Mouse (Mus musculus) midbrain, postnatal 0 days (tissue): ENCODE measurements around the gene Myo9b. TPM values are rescaled to one million over a fixed set of nuclear protein-coding genes. Genes with fewer than 3 reads are reported as not detected.

Experiments used
- ATAC-seq: fragments of 200-750 bp; cut with Nextera tagmentation; 2 replicates; pipeline ENCODE4 v1.8.0; 2017; ENCODE audit warnings: moderate number of reproducible peaks, mild to moderate bottlenecking, moderate TSS enrichment, moderate library complexity; ENCODE audit not compliant: low FRiP score
- DNase-seq: peaks from one replicate; pipeline ENCODE4 v3.0.0-alpha.2; 2015; ENCODE audit warnings: low spot score
- H3K27ac ChIP-seq: fragments of 300-500 bp; sonication (generic); 2 replicates; pipeline ENCODE4 v1.5.1; 2014; ENCODE audit warnings: low read depth, mild to moderate bottlenecking, low read length, mixed read lengths
- H3K27me3 ChIP-seq: fragments of 300-500 bp; sonication (generic); 2 replicates; pipeline ENCODE4 v1.6.1; 2014; ENCODE audit warnings: low read length, control low read depth, mixed read lengths; ENCODE audit not compliant: insufficient read depth
- H3K36me3 ChIP-seq: fragments of 300-500 bp; sonication (generic); 2 replicates; pipeline ENCODE4 v1.6.1; 2014; ENCODE audit warnings: low read length, control low read depth, mixed read lengths; ENCODE audit not compliant: insufficient read depth
- H3K4me1 ChIP-seq: fragments of 300-500 bp; sonication (generic); 2 replicates; pipeline ENCODE4 v1.6.1; 2014; ENCODE audit warnings: mild to moderate bottlenecking, control low read depth, antibody characterized with exemption, low read length, mixed read lengths; ENCODE audit not compliant: insufficient read depth
- H3K4me2 ChIP-seq: fragments of 300-500 bp; sonication (generic); 2 replicates; pipeline ENCODE4 v1.6.1; 2014; ENCODE audit warnings: low read depth, mild to moderate bottlenecking, low read length, mixed read lengths; ENCODE audit not compliant: poor library complexity, severe bottlenecking
- H3K4me3 ChIP-seq: fragments of 300-500 bp; sonication (generic); 2 replicates; pipeline ENCODE4 v1.5.1; 2014; ENCODE audit warnings: low read depth, mild to moderate bottlenecking, low read length, moderate library complexity
- H3K9ac ChIP-seq: fragments of 300-500 bp; sonication (generic); replicated peaks from 2 replicates; pipeline ENCODE4 v1.6.1; 2014; ENCODE audit warnings: mild to moderate bottlenecking, low read length, moderate library complexity, mixed read lengths; ENCODE audit not compliant: poor library complexity, severe bottlenecking
- H3K9me3 ChIP-seq: fragments of 300-500 bp; sonication (generic); 2 replicates; pipeline ENCODE4 v1.6.1; 2016; ENCODE audit warnings: low read length, control low read depth
- CTCF ChIP-seq: IDR thresholded peaks from 2 replicates; pipeline ENCODE4 v1.5.1; 2016; ENCODE audit warnings: antibody characterized with exemption, mild to moderate bottlenecking
- WGBS: fragments of 180-500 bp; shearing (Covaris S2); extraction: QIAGEN DNeasy Blood & Tissue Kit; methylation state at CpG from one replicate; pipeline ENCODE4 v1.1.7; 2014; 5-methylcytosine and 5-hydroxymethylcytosine counted together
- polyA plus RNA-seq: library from polyadenylated mRNA; unstranded; fragments of >200 nt; fragmentation: Nextera tagmentation; extraction: Ambion mirVana; gene quantifications from 2 replicates; pipeline ENCODE4 v1.2.1, GENCODE M21; 2015
- total RNA-seq: library from RNA; depleted of rRNA; stranded (reverse); fragments of >200 nt; gene quantifications from 2 replicates; pipeline ENCODE4 v1.2.3, GENCODE M21; 2014

Myo9b gene
- total and polyA plus RNA-seq, 2 experiments from 2014 or later: 7.6 to 32.3 TPM

GRCm38 (mm10) chr8:71379008-71379407, 106.5 kb downstream of the Myo9b start:
- Histone ChIP-seq H3K36me3 (peaks cover 6% of the 10 kb centered on the region), H3K4me2 (peak overlapping the region; percentile 100; the same call in 1 of the 2 replicates), H3K4me3 (no peak overlapping the region), H3K9ac (no peak overlapping the region), H3K27ac (no peak overlapping the region), H3K27me3 (no peaks in the 10 kb centered on the region), H3K9me3 (no peaks in the 10 kb centered on the region), H3K4me1 (peaks cover 25% of the 10 kb centered on the region; the same call in 1 of the 2 replicates)
- no peak for ATAC-seq
- WGBS: 41% methylated on average over 4 of the region's 4 CpGs
- no peak for DNase-seq
- TF ChIP-seq CTCF: no peak

GRCm38 (mm10) chr8:71379512-71380075, 107.1 kb downstream of the Myo9b start:
- no peak overlapping the region for H3K27ac ChIP-seq
- peak overlapping the region; percentile 100 for H3K4me2 ChIP-seq
- peak overlapping the region; percentile 88; the same call in 1 of the 2 replicates for H3K9ac ChIP-seq
- ATAC-seq: no peak
- H3K4me1 ChIP-seq: peaks cover 25% of the 10 kb centered on the region; the same call in 1 of the 2 replicates
- DNase-seq: no peak
- no peaks in the 10 kb centered on the region for H3K27me3 ChIP-seq
- TF ChIP-seq CTCF: no peak
- H3K9me3 ChIP-seq: no peaks in the 10 kb centered on the region
- H3K36me3 ChIP-seq: peaks cover 1% of the 10 kb centered on the region
- 40% methylated on average over 3 of the region's 3 CpGs for WGBS
- H3K4me3 ChIP-seq: peak overlapping the region; percentile 60

GRCm38 (mm10) chr8:71380178-71381171, 108.0 kb downstream of the Myo9b start:
- Histone ChIP-seq H3K4me2 (peak overlapping the region; percentile 100), H3K4me1 (peaks cover 25% of the 10 kb centered on the region; the same call in 1 of the 2 replicates), H3K27ac (no peak overlapping the region), H3K9ac (peak overlapping the region; percentile 88), H3K36me3 (no peaks in the 10 kb centered on the region), H3K4me3 (peak overlapping the region; percentile 60), H3K27me3 (no peaks in the 10 kb centered on the region), H3K9me3 (no peaks in the 10 kb centered on the region)
- whole genome bisulfite sequencing: under 1% methylated on average over 68 of the region's 72 CpGs
- ATAC-seq: no peak
- DNase-seq: no peak
- TF ChIP-seq CTCF: no peak

GRCm38 (mm10) chr8:71381421-71381970, 109.0 kb downstream of the Myo9b start, which contains the start of gene Nr2f6:
Gene Nr2f6 (minus strand): TSS chr8:71381960.
- Histone ChIP-seq H3K9ac (peak within 1 kb of the TSS; percentile 88), H3K4me2 (peak within 1 kb of the TSS; percentile 100), H3K36me3 (no peaks in the 10 kb centered on the region), H3K27ac (peak within 1 kb of the TSS; percentile 63), H3K4me3 (peak within 1 kb of the TSS; percentile 60), H3K4me1 (peaks cover 25% of the 10 kb centered on the region; the same call in 1 of the 2 replicates), H3K27me3 (no peaks in the 10 kb centered on the region), H3K9me3 (no peaks in the 10 kb centered on the region)
- DNase-seq (no peak), ATAC-seq (peak; percentile 27; the same call in 1 of the 2 replicates)
- TF ChIP-seq CTCF: no peak
- WGBS: under 1% methylated on average over 63 of the region's 89 CpGs

GRCm38 (mm10) chr8:71381971-71382961, 109.8 kb downstream of the Myo9b start:
- H3K27ac ChIP-seq: peak overlapping the region; percentile 63
- no peak for TF ChIP-seq CTCF
- H3K36me3 ChIP-seq: no peaks in the 10 kb centered on the region
- H3K27me3 ChIP-seq: no peaks in the 10 kb centered on the region
- peak overlapping the region; percentile 100 for H3K4me2 ChIP-seq
- peak overlapping the region; percentile 60 for H3K4me3 ChIP-seq
- peak; percentile 86 for DNase-seq
- peaks cover 25% of the 10 kb centered on the region; the same call in 1 of the 2 replicates for H3K4me1 ChIP-seq
- H3K9me3 ChIP-seq: no peaks in the 10 kb centered on the region
- WGBS: 3% methylated on average over 54 of the region's 80 CpGs
- peak overlapping the region; percentile 88 for H3K9ac ChIP-seq
- peak; percentile 81 for ATAC-seq
